Mouse (Mus musculus): ENCODE measurements around the gene Phlpp2.
"Not testable (repeated sequence)": the region's sequence is repeated elsewhere in the genome, so short reads cannot be mapped to it uniquely, and the experiment has no call there.

The Phlpp2 gene

DNA sequence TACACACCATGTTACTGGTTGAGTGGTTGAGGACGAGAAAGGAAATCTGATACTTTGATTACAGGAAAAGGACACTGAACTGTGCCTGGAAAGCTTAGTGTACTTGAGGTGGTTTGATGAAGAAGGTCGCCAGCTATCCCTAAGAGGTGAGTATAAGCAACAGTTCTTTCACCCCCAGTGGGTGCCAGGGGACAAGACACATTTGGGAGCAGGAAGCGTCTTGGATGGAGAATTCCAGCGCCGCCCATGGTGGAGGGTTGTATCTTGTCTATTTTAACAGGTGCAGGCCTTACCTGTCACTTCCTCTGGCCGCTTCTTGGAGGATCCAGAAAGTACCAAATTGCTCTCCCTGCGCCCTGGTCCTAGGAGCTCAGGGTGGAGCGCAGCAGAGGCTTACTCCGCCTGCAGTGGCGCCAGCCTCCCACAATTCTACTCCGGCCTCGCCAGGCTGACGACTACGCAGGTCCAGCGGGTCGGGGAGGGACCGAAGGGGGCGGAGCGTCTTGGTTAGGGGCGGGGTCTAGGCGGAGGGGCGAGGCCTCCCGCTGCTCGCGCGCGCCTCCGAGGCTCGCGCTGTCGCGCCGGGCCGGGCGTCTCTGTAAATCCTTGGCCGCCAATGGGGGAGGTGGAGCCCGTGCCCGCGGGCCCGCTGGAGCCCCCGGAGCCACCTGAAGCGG is at the start of gene Phlpp2:
Gene Phlpp2 (plus strand): TSS at position 540 of the 677 bp plus-strand sequence.
- DNase-seq (ENCODE audit: low spot score in 2 of 2) = peak; percentile 92 to 93

DNA sequence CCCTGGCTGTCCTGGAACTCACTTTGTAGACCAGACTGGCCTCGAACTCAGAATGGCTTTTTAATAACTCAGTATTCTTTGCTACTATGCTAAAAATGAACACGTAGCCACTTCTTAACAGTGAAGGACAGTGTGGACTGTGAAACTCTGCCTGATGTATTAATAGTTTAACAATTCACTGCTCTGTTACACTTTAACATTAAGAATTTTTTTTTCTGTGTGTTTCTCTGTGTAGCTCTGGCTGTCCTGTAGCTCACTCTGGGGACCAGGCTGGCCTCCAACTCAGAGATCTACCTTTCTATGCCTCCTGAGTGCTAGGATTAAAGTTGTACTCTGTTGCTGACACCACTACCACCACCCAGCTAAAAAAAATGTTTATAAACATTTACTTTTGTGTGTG is 44.8 kb upstream of the Phlpp2 start:
- DNase-seq (ENCODE audit: low spot score in 2 of 2) = no peak

- DNase-seq (ENCODE audit: low spot score in 2 of 2) = no peak
Observed at GRCm38 (mm10) chr8:109839822-109840221, 28.5 kb upstream of the Phlpp2 start.

DNA sequence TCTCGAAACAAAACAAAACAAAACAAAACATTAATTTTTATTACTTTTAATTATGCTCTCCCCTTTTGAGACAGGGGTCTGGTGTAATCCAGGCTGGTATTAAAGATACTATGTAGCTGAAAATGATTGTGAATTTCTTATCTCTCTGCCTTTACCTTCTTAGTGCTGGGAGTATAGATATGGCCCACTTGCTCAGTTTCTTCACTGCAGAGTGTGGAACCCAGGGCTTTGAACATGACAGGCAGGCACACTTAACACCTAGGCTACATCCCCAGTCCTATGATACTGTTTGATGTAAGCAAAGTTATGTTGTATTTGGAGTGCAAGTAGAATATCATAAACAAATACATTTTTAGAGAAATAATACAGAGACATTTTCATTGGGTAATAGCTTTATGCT is 25.9 kb upstream of the Phlpp2 start:
- no peak for DNase-seq (ENCODE audit: low spot score in 2 of 2)

GRCm38 (mm10) chr8:109847866-109848265 is 20.5 kb upstream of the Phlpp2 start:
- no peak for DNase-seq (ENCODE audit: low spot score in 2 of 2)

- DNase-seq (ENCODE audit: low spot score in 2 of 2) = no peak
Observed at GRCm38 (mm10) chr8:109848981-109849380, 19.4 kb upstream of the Phlpp2 start.

- DNase-seq (ENCODE audit: low spot score in 2 of 2) = peak; percentile 44 to 68
Observed at GRCm38 (mm10) chr8:109853423-109853822, 14.9 kb upstream of the Phlpp2 start.

- DNase-seq (ENCODE audit: low spot score in 2 of 2) = no peak
Observed at GRCm38 (mm10) chr8:109854522-109854921, 13.8 kb upstream of the Phlpp2 start.

DNA sequence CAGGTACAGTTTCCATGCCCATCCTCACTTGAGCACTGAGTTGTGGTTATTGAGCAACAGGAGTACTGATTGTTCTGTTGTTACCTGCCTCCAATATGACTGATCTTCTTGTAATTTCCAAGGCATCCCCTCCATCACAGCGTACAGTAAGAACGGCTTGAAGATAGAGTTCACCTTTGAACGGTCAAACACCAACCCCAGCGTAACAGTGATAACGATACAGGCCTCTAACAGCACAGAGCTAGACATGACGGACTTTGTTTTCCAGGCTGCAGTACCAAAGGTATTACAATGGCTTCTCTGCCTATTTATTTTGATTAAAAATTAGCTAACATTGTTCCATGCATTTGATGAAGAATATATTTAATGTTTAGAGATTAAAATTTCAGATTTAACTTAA is 12.9 kb upstream of the Phlpp2 start:
- DNase-seq (ENCODE audit: low spot score in 2 of 2) = no peak

DNA sequence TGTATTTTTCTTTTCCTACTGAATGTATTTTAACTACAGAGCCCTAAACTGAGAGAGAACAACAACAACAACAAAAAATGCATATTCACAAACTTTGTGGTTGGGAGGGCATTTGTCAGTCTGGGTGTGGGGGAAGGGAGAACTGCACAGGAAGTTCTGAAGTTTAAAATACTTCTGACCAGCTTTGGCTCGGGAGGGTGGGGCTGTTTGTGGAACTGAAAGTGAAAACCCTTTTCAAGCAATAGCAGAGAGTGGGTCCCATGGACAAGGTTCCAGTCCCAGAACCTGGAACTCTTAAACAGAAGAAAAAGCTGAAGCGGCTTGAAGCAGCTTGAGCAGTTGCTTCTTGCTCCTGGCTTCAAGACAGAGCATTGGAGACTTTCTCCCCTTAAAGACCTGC is 4.9 kb upstream of the Phlpp2 start:
- DNase-seq (ENCODE audit: low spot score in 2 of 2) = peak; percentile 66 to 72

DNA sequence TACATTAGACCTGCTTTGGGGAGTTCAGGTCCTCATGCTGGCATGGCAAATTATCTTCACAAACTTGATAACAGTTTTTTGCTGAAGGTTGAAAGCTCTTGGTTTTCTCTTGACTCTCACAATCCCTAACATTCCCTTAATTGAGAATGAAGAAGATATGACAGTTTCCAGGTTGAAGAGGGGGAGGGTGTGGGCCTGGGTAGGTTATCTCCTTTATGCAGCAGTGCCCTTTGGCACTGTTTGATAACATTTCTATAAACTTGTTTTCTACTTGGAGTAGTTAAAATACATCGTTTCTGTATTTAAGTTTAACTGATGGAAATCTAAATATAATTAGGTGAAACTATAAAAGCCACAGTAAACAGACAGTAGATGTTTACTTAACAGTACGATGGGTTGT is 3.5 kb upstream of the Phlpp2 start:
- no peak for DNase-seq (ENCODE audit: low spot score in 2 of 2)

- DNase-seq (ENCODE audit: low spot score in 2 of 2) = no peak
Observed at GRCm38 (mm10) chr8:109865536-109865935, 2.8 kb upstream of the Phlpp2 start.

DNA sequence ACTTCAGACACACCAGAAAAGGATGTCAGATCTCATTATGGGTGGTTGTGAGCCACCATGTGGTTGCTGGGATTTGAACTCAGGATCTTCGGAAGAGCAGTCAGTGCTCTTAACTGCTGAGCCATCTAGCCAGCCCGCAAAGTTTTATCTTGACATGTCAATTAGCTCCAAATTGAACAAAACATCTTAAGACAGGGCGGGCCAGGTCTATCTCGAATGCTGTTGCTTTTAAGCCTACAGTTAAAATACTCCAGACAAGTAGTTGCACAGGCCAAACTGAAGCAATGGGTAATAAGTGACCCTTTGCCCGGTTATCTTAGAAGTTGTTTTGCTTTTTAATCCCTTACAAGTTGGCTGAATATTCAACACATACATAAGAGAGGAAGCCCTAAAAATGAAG is 1.7 kb upstream of the Phlpp2 start:
- DNase-seq (ENCODE audit: low spot score in 2 of 2) = no peak

DNA sequence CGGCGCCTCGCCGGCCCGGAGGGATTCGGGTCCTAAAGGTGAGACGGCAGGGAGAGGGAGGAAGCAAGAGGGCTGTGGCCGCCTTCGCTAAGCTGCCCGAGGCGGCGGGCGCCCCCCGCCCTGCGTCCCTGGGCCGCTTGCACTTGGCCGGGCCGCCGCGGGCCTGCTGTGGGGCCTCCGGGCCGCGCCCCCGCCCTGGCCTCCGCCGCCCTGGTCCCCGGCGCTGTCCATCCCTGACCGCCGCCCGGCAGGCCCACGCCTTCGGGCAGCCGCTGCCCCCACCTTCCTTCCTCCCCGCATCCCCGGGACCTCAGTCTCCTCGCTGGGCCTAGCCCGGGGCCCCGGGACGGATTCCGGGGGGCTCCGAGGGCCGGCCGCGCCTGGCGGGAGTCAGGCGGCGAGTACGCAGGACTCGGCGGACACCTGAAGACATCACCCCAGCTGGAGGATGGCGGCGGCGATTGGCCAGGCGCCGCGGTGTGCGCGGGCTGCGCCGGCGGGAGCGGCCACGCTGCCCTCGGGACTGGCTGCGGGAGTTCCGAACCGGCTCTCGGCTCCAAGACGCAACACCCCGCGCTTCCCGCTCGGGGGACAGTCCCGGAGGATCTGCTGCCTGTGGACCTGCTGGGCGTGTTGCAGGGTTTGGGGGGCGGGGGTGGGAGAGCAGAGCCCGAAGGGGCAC is 479 bp downstream of the Phlpp2 start:
- DNase-seq (ENCODE audit: low spot score in 2 of 2) = peak; percentile 16 to 24

- no peak for DNase-seq (ENCODE audit: low spot score in 2 of 2)
Observed at GRCm38 (mm10) chr8:109871056-109871455, 2.7 kb downstream of the Phlpp2 start.

DNA sequence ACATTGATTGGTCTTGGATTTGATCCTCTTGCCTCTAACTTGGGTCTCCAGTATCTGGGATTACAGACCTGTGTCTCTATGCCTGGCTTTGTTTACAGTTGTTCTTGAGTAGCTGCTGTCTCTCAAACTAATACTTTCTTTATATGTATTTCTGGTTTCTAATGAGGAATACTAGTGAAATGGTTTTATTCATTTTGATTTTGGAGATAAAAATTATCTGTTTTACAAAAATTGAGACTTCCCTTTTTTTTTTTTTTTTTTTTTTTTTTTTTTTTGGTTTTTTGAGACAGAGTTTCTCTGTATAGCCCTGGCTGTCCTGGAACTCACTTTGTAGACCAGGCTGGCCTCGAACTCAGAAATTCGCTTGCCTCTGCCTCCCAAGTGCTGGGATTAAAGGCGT is 5.5 kb downstream of the Phlpp2 start:
- not testable (repeated sequence) for DNase-seq (ENCODE audit: low spot score in 2 of 2)

- DNase-seq (ENCODE audit: low spot score in 2 of 2) = no peak
Observed at GRCm38 (mm10) chr8:109880012-109880662, 11.8 kb downstream of the Phlpp2 start.

GRCm38 (mm10) chr8:109885294-109885693 is 17.0 kb downstream of the Phlpp2 start:
- no peak for DNase-seq (ENCODE audit: low spot score in 2 of 2)

DNA sequence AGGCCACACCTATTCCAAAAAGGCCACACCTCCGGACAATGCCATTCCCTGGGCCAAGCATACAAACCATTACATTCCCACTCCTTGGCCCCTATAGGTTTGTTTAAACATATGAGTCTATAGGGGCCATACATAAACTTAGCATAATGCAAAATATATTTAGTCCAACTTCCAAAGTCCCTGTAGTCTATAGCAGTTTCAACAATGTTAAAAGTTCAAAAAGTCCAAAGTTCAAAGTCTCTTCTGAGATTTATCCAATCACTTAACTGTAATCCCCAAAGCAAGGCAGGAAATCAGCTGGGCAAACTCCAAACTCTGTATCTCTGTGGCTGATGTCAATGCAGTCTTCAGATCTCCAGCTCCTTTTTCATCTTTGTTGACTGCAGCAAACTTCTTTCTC is 20.9 kb downstream of the Phlpp2 start:
- DNase-seq (ENCODE audit: low spot score in 2 of 2) = no peak

DNA sequence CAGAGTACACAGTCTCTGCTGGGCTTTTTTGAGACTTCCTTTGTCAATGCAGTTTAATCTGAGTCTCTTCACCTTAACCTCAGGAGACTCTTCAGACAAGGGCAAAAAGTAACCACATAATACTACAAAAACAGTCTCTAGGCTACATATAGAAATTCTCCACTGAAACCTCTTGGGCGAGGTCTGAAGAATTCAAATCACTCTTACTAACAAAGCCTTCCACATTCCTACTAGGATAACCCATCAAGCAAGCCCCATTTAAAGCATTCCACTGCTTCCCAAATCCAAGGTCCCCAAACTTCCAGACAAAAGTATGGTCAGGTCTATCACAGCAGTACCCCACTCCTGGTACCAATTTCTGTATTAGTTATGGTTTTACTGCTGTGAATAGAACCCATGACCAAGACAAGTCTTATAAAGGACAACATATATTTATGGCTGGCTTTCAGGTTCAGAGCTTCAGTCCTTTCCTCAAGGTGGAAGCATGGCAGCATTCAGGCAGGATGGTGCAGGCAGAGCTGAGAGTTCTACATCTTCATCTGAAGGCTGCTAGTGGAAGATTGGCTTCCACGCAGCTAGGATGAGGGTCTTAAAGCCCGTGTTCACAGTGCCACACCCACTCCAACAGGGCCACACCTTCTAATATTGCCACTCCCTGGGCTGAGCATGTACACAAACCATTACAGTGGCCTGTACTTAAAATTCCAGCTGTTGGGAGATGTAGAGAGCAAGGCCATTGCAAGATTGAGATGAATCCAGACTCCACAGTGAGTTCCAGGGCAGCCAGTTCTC is 22.6 kb downstream of the Phlpp2 start:
- no peak for DNase-seq (ENCODE audit: low spot score in 2 of 2)

DNA sequence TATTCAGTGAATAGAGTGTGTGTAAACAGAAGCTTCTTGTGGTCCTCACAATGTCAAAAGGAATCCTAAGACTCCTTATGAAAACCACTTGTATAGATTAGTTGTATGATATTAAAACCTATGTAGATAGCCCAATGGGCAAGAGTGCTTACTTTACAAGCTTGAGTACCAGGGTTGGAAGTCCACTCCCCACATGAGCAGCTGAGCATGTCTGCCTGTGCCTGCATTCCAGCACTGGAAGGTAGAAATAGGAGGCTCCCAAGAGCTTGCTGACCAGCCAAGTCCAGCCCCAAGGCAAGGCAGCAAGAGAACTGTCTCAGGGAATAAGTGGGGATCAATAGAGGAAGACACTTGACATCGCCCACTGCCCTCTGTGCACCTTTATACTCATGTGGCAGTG is 26.3 kb downstream of the Phlpp2 start:
- DNase-seq (ENCODE audit: low spot score in 2 of 2) = no peak

- no peak for DNase-seq (ENCODE audit: low spot score in 2 of 2)
Observed at GRCm38 (mm10) chr8:109895355-109895754, 27.0 kb downstream of the Phlpp2 start.

Measured in natural killer cell, adult 2 months (primary cell).